Mouse (Mus musculus) midbrain, postnatal 0 days (tissue): ENCODE measurements around the gene Copz1. TPM values are rescaled to one million over a fixed set of nuclear protein-coding genes. Genes with fewer than 3 reads are reported as not detected.

Experiments
- ATAC-seq: fragments of 200-750 bp; cut with Nextera tagmentation; 2 replicates; pipeline ENCODE4 v1.8.0; 2017; ENCODE audit warnings: moderate number of reproducible peaks, mild to moderate bottlenecking, moderate TSS enrichment, moderate library complexity; ENCODE audit not compliant: low FRiP score
- DNase-seq: peaks from one replicate; pipeline ENCODE4 v3.0.0-alpha.2; 2015; ENCODE audit warnings: low spot score
- H3K27ac ChIP-seq: fragments of 300-500 bp; sonication (generic); 2 replicates; pipeline ENCODE4 v1.5.1; 2014; ENCODE audit warnings: low read depth, mild to moderate bottlenecking, low read length, mixed read lengths
- H3K27me3 ChIP-seq: fragments of 300-500 bp; sonication (generic); 2 replicates; pipeline ENCODE4 v1.6.1; 2014; ENCODE audit warnings: low read length, control low read depth, mixed read lengths; ENCODE audit not compliant: insufficient read depth
- H3K36me3 ChIP-seq: fragments of 300-500 bp; sonication (generic); 2 replicates; pipeline ENCODE4 v1.6.1; 2014; ENCODE audit warnings: low read length, control low read depth, mixed read lengths; ENCODE audit not compliant: insufficient read depth
- H3K4me1 ChIP-seq: fragments of 300-500 bp; sonication (generic); 2 replicates; pipeline ENCODE4 v1.6.1; 2014; ENCODE audit warnings: mild to moderate bottlenecking, control low read depth, antibody characterized with exemption, low read length, mixed read lengths; ENCODE audit not compliant: insufficient read depth
- H3K4me2 ChIP-seq: fragments of 300-500 bp; sonication (generic); 2 replicates; pipeline ENCODE4 v1.6.1; 2014; ENCODE audit warnings: low read depth, mild to moderate bottlenecking, low read length, mixed read lengths; ENCODE audit not compliant: poor library complexity, severe bottlenecking
- H3K4me3 ChIP-seq: fragments of 300-500 bp; sonication (generic); 2 replicates; pipeline ENCODE4 v1.5.1; 2014; ENCODE audit warnings: low read depth, mild to moderate bottlenecking, low read length, moderate library complexity
- H3K9ac ChIP-seq: fragments of 300-500 bp; sonication (generic); replicated peaks from 2 replicates; pipeline ENCODE4 v1.6.1; 2014; ENCODE audit warnings: mild to moderate bottlenecking, low read length, moderate library complexity, mixed read lengths; ENCODE audit not compliant: poor library complexity, severe bottlenecking
- H3K9me3 ChIP-seq: fragments of 300-500 bp; sonication (generic); 2 replicates; pipeline ENCODE4 v1.6.1; 2016; ENCODE audit warnings: low read length, control low read depth
- CTCF ChIP-seq: IDR thresholded peaks from 2 replicates; pipeline ENCODE4 v1.5.1; 2016; ENCODE audit warnings: antibody characterized with exemption, mild to moderate bottlenecking
- WGBS: fragments of 180-500 bp; shearing (Covaris S2); extraction: QIAGEN DNeasy Blood & Tissue Kit; methylation state at CpG from one replicate; pipeline ENCODE4 v1.1.7; 2014; 5-methylcytosine and 5-hydroxymethylcytosine counted together
- polyA plus RNA-seq: library from polyadenylated mRNA; unstranded; fragments of >200 nt; fragmentation: Nextera tagmentation; extraction: Ambion mirVana; gene quantifications from 2 replicates; pipeline ENCODE4 v1.2.1, GENCODE M21; 2015
- total RNA-seq: library from RNA; depleted of rRNA; stranded (reverse); fragments of >200 nt; gene quantifications from 2 replicates; pipeline ENCODE4 v1.2.3, GENCODE M21; 2014

Gene Copz1
- total and polyA plus RNA-seq, 2 experiments from 2014 or later = 151 to 178 TPM

DNA sequence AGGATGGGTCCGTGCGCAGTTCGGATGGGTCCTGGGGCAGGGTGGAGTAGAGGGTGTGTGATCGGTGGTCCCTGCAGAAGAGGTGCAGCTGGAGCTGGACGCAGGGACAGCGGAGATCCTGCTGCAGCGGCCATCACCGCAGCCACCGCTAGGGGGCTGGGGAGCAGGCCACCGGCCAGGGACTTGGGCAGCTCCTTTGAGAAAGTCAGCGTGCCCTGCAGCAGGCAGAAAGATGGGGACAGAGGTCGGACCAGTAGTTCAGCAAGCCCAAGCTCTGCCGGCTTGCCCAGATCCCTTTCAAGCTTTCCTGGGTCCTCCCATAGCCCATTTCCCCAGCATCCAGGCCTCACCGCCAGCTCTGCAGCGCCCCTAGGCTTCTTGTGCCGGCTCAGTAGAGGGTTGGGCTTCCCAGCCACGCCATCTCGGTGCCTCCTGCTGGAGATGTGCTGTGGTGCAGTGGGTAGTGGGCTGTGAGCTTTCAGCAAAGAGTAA lies 42.5 kb downstream of the Copz1 start:
- Histone ChIP-seq H3K9me3 (no peaks in the 10 kb centered on the region), H3K9ac (no peak overlapping the region), H3K4me1 (no peaks in the 10 kb centered on the region), H3K36me3 (peaks cover 30% of the 10 kb centered on the region), H3K27ac (no peak overlapping the region; the same call in 1 of the 2 replicates), H3K27me3 (no peaks in the 10 kb centered on the region), H3K4me2 (peak overlapping the region; percentile 36), H3K4me3 (no peak overlapping the region)
- peak; percentile 81 for DNase-seq
- ATAC-seq = peak; percentile 84
- peak; percentile 79 for TF ChIP-seq CTCF
- 5% methylated on average over 18 of the region's 18 CpGs for WGBS

DNA sequence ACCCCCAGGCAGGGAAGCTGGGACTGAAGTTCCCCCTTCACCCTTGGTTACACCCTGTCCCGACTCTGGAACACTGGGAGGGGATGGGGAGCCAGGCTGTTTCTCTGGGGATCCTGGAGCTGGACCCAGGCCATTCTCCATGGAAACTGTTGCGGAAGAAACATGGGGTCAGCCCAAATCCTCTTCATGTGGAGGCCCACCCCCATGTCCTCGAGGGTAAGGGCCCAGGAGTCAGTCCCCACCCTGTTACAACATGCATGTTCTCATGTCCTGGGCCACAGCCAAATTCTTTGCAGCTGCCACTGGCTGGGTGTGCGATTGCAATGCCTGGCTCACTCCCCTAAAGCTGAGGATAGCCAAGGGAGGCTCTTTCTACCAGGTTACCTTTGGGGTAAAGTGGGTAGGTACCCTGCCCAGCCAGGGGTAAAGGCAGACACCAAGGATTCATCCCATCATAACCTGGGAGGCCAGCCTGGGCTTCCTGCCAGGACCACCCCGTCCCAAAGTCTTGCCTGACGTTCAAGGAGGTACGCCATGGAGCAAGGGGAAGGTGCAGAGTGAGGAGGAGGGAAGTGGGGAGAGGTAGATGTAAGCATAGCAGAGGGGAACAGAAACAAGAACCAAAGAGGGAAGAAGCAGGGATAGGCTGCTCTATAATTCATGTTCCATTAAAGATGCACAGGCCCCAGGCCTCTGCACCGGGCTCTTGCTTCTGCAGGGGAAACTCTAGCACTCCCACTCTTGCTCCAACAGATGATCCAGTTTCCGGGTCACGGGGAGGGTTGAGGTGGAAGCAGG lies 43.7 kb downstream of the Copz1 start:
- ATAC-seq (no peak), DNase-seq (no peak)
- no peak overlapping the region for H3K4me2 ChIP-seq
- no peak overlapping the region for H3K27ac ChIP-seq
- H3K36me3 ChIP-seq = peaks cover 30% of the 10 kb centered on the region
- no peak overlapping the region for H3K9ac ChIP-seq
- H3K4me3 ChIP-seq = no peak overlapping the region
- no peaks in the 10 kb centered on the region for H3K9me3 ChIP-seq
- no peaks in the 10 kb centered on the region for H3K27me3 ChIP-seq
- 74% methylated on average over 10 of the region's 10 CpGs for WGBS
- no peak for TF ChIP-seq CTCF
- no peaks in the 10 kb centered on the region for H3K4me1 ChIP-seq

DNA sequence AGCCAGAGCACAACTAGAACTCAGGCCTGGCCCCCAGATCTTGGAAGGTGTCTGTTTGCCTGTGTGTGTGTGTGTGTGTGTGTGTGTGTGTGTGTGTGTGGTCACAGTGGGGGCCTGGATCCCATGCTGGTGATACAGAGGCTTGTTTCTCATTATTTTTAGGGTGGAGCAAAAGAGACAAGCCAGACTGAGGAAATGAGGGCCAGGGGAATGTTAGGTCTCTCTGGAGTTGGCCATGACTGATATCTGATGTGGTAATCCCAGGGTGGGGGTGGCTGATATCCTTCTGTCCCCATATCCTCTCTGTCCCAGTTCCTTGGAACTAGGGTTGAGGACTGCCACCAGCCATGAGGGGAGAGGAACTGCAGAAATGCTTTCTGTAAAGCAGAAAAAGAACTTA lies 44.6 kb downstream of the Copz1 start:
- Histone ChIP-seq H3K4me1 (peaks cover 2% of the 10 kb centered on the region), H3K27ac (no peak overlapping the region), H3K4me2 (no peak overlapping the region), H3K36me3 (peaks cover 30% of the 10 kb centered on the region), H3K9me3 (no peaks in the 10 kb centered on the region), H3K4me3 (no peak overlapping the region), H3K9ac (no peak overlapping the region), H3K27me3 (no peaks in the 10 kb centered on the region)
- TF ChIP-seq CTCF = no peak
- DNase-seq (no peak), ATAC-seq (no peak)

DNA sequence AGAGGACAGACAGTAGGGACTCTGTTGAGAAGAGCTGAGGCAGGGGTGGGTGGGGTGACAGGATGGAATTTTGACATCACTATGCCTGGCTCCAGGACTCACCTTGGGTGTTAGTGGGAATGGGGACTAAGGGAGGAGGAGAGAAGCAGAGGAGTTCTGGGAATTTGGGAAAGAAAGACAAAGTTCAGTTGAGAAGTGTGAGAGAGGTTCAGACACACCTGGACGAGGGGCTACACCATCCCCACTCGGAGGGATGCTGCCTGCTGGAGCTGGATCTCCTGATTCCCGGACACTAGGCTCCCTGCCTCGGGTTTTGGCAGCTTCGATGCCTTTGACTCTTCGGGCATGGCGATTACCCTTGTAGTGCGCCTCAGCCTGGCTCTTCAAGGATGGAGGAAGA lies 45.2 kb downstream of the Copz1 start:
- 83% methylated on average over 8 of the region's 8 CpGs for WGBS
- Histone ChIP-seq H3K9ac (no peak overlapping the region), H3K4me3 (no peak overlapping the region), H3K9me3 (no peaks in the 10 kb centered on the region), H3K4me2 (no peak overlapping the region), H3K27me3 (no peaks in the 10 kb centered on the region), H3K4me1 (peaks cover 7% of the 10 kb centered on the region), H3K36me3 (peaks cover 30% of the 10 kb centered on the region), H3K27ac (no peak overlapping the region)
- no peak for ATAC-seq
- no peak for TF ChIP-seq CTCF
- DNase-seq = no peak

DNA sequence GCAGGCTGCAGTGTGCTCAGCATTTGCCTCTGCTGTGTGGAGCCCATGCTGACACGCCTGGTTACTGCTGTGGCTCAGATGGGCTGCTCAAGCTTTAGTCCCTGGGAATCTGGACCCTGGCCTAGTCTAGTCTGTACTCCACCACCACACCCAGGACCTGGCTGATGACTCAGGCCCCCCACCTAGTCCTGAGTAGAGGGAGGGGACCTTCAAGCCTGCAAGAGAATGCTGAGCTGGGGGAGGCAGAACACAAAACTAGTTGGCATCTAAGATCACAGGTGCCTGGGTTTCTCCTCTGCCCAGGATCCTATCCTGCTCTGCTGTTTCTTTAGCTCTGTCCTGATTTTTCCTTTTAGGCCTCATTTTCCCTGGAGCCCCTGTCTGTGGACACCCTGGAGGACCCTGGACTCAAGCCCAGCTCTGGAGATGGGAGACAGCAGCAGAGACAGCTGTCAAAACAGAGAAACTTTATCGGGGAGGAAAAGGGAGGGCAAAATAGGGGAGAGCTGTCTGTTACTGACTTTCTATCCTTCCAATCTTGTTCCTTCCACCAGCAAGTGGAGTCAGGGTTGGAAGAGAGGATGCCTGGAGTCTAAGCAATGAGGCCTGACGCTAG lies 45.8 kb downstream of the Copz1 start:
- DNase-seq = no peak
- WGBS = 76% methylated on average over 3 of the region's 3 CpGs
- TF ChIP-seq CTCF = no peak

DNA sequence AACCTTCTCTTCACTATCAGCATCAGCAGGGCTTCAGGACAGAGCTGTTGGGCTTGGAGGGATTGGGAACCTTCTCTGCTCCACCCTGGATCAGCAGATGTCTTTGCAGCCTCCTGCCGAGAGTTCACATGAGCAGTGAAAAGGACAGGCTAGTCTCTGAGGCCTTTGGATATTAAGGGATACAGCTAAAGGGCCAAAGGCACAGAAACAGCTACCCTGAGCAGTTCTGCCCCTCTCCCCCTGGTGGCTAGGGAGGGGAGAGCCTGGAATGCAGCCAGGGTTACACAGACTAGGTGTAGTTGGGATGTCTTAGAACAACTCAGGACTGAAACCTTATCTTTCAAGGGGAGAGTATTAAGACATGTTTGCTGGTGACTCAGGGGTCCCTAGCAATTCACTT lies 48.6 kb downstream of the Copz1 start:
- no peaks in the 10 kb centered on the region for H3K27me3 ChIP-seq
- H3K4me2 ChIP-seq = no peak overlapping the region
- ATAC-seq (no peak), DNase-seq (no peak)
- H3K4me1 ChIP-seq = peaks cover 7% of the 10 kb centered on the region
- peak; percentile 61 for TF ChIP-seq CTCF
- no peak overlapping the region for H3K9ac ChIP-seq
- WGBS = 65% methylated on average over 1 of the region's 1 CpGs
- no peaks in the 10 kb centered on the region for H3K9me3 ChIP-seq
- H3K36me3 ChIP-seq = peaks cover 28% of the 10 kb centered on the region
- H3K4me3 ChIP-seq = no peak overlapping the region
- H3K27ac ChIP-seq = no peak overlapping the region

More for the DNA sequence above, 45.8 kb downstream of the Copz1 start:
- peaks cover 7% of the 10 kb centered on the region for H3K4me1 ChIP-seq
- no peak overlapping the region for H3K27ac ChIP-seq
- ATAC-seq = no peak
- no peak overlapping the region for H3K4me2 ChIP-seq
- H3K9ac ChIP-seq = no peak overlapping the region
- no peaks in the 10 kb centered on the region for H3K9me3 ChIP-seq
- H3K27me3 ChIP-seq = no peaks in the 10 kb centered on the region
- no peak overlapping the region for H3K4me3 ChIP-seq
- H3K36me3 ChIP-seq = peaks cover 30% of the 10 kb centered on the region
